Mouse (Mus musculus): Measurements from ENCODE around the gene Pnpla5.

Gene Pnpla5

GRCm38 (mm10) chr15:84065701-84066100, 57.3 kb downstream of the Pnpla5 start:
- no peak for DNase-seq (ENCODE audit: low read depth, low spot score)

DNA sequence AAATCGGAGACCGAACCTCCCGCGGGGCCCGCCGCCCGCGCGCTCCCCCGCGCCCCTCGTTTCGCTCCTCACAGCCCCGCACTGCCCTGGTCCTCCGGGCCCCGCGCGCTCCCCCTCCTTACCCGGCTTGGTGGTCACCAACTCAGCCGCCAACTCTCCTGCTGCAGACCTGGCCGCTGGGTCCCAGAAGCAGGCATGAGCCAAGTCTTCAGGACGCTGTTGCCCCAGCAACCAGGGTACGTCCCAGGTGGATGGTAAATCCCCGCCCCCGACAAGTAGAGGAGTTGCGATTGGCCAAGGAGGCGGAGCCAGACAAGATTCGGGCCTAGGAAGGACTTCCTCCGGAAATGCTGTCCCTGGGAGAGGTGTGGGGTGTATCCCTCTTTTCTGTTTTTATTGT, 57.8 kb downstream of the Pnpla5 start, which contains the start of gene Efcab6:
TSS of gene Efcab6 (minus strand) at position 240 of the 400 bp plus-strand sequence.
- no peak for DNase-seq (ENCODE audit: low read depth, low spot score)

Data from c-Kit-negative CD71-positive TER-119-positive erythroid progenitor cells, embryonic 14.5 days (primary cell).